Mouse (Mus musculus): ENCODE results near the gene Srpk2. TPM values are rescaled to one million over a fixed set of nuclear protein-coding genes. Genes with fewer than 3 reads are reported as not detected.

Gene Srpk2
- polyA plus RNA-seq, 1 experiment from 2014 or later = 67.0 TPM

Other genes with a start within 250 kb of the Srpk2 start
- 34.9 and 35.2 TPM in 2 replicates for gene Pus7, start 99.1 kb upstream of the Srpk2 start, polyA plus RNA-seq (2015; fragmentation: Nextera tagmentation; extraction: Ambion mirVana)
- 48.3 and 48.4 TPM in 2 replicates for gene Rint1, start 103.1 kb upstream of the Srpk2 start, polyA plus RNA-seq (2015; fragmentation: Nextera tagmentation; extraction: Ambion mirVana)
- 111 and 123 TPM in 2 replicates for gene Tomm7, start 159.5 kb upstream of the Srpk2 start, polyA plus RNA-seq (2015; fragmentation: Nextera tagmentation; extraction: Ambion mirVana)